Mouse (Mus musculus) hindbrain, embryonic 10.5 days (tissue): ENCODE measurements around the gene Gm10309. TPM values are rescaled to one million over a fixed set of nuclear protein-coding genes. Genes with fewer than 3 reads are reported as not detected.

Experiments used
- DNase-seq: peaks from one replicate; pipeline ENCODE4 v3.0.0-alpha.2; 2017; ENCODE audit warnings: low spot score
- H3K27ac ChIP-seq: fragments of 300-500 bp; sonication (generic); 2 replicates; pipeline ENCODE4 v1.5.1; 2016; ENCODE audit warnings: mild to moderate bottlenecking, moderate library complexity
- H3K27me3 ChIP-seq: fragments of 300-500 bp; sonication (generic); 2 replicates; pipeline ENCODE4 v1.6.1; 2016; ENCODE audit warnings: mild to moderate bottlenecking; ENCODE audit not compliant: poor library complexity, insufficient read depth, severe bottlenecking
- H3K36me3 ChIP-seq: fragments of 300-500 bp; sonication (generic); 2 replicates; pipeline ENCODE4 v1.6.1; 2016; ENCODE audit warnings: mild to moderate bottlenecking, moderate library complexity
- H3K4me1 ChIP-seq: fragments of 300-500 bp; sonication (generic); replicated peaks from 2 replicates; pipeline ENCODE4 v1.6.1; 2016; ENCODE audit warnings: mild to moderate bottlenecking
- H3K4me3 ChIP-seq: fragments of 300-500 bp; sonication (generic); 2 replicates; pipeline ENCODE4 v1.5.1; 2016; ENCODE audit warnings: mild to moderate bottlenecking, moderate library complexity
- H3K9me3 ChIP-seq: fragments of 300-500 bp; sonication (generic); 2 replicates; pipeline ENCODE4 v1.6.1; 2016; ENCODE audit warnings: mild to moderate bottlenecking, moderate library complexity
- WGBS: fragments of 180-500 bp; shearing (Covaris S2); methylation state at CpG from one replicate; pipeline ENCODE4 v1.1.7; 2016; 5-methylcytosine and 5-hydroxymethylcytosine counted together
- polyA plus RNA-seq: library from polyadenylated mRNA; unstranded; fragments of >200 nt; fragmentation: Nextera tagmentation; extraction: Ambion mirVana; gene quantifications from 2 replicates; pipeline ENCODE4 v1.2.1, GENCODE M21; 2016

The Gm10309 gene
- polyA plus RNA-seq: 0.14 and 0.36 TPM in 2 replicates

DNA sequence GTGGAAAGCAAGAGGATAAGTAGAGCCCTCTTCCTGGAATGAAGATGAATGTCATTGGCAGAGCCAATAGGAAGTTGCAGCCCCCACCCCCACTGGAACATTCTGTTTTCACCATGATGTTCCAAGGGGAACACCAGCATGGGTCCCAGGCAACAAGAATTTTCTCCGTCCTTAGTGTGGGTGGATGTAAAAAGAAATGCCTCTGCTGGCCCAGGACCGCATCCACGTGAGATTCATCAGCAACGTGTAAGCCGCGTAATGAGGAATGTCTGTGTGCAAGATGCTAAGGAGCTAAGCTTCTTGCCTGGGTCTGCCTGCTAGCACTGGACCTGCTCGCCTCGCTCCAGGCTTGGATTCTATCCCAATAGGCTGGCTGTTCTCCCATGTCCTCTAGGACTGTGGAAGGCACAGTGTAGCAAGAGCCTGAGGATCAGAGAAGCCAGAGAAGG lies at the start of gene Gm10309:
Gm10309 (minus strand) TSS at position 50 of the 449 bp plus-strand sequence.
- Histone ChIP-seq H3K36me3 (no peaks in the 10 kb centered on the region), H3K27ac (no peak within 1 kb of the TSS), H3K4me1 (peaks cover 11% of the 10 kb centered on the region; the same call in 1 of the 2 replicates), H3K4me3 (no peak within 1 kb of the TSS), H3K27me3 (no peaks in the 10 kb centered on the region), H3K9me3 (no peaks in the 10 kb centered on the region)
- 91% methylated on average over 8 of the region's 8 CpGs for WGBS
- no peak for DNase-seq

DNA sequence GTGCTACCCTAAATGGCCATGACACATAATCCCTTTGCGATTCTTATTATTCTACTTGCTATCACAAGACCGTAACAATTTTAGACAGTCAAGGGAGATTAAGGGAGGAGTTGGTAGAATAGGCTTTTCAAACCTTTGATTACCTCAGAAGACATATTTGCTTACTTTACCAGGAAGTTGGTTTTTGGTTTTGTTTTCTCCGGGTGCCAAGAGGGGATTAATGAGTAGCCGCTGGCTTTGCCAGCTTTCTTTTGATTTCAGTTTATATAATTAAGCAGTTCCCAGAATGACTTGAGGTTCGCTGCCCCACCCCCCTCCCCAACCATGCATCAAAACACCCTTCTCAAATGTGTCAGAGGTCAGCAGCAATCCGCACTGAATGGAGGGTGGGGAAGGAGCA lies 47.0 kb upstream of the Gm10309 start:
- Histone ChIP-seq H3K4me3 (no peak overlapping the region), H3K27me3 (no peaks in the 10 kb centered on the region), H3K4me1 (0 out of 2 replicates have a peak, but pooled peaks cover 3% of the 10 kb centered on the region), H3K27ac (no peak overlapping the region), H3K36me3 (no peaks in the 10 kb centered on the region), H3K9me3 (no peaks in the 10 kb centered on the region)
- WGBS: 87% methylated on average over 6 of the region's 6 CpGs
- DNase-seq: no peak

DNA sequence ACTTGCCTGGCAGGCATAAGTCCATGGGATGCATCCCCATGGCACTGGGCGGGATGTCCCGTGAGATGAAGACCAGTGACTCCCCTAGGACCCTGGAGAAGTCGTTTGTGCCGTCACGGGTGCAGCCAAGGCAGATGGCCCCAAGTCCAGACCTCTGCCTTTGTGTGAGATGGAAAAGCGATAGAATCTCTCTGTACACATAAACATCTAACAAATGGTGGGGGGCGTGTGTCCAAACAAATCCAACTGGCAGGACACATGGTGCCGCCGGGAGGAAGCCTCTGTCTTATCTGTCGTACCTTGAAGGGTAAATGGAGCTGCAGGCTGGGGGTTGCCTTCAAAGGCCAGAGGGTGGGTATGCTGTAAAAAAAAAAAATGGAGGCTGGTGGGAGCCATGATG lies 46.5 kb upstream of the Gm10309 start:
- no peak overlapping the region for H3K27ac ChIP-seq
- H3K4me1 ChIP-seq: 0 out of 2 replicates have a peak, but pooled peaks cover 3% of the 10 kb centered on the region
- H3K36me3 ChIP-seq: no peaks in the 10 kb centered on the region
- 88% methylated on average over 10 of the region's 10 CpGs for WGBS
- no peak overlapping the region for H3K4me3 ChIP-seq
- H3K9me3 ChIP-seq: no peaks in the 10 kb centered on the region
- H3K27me3 ChIP-seq: no peaks in the 10 kb centered on the region
- DNase-seq: no peak

DNA sequence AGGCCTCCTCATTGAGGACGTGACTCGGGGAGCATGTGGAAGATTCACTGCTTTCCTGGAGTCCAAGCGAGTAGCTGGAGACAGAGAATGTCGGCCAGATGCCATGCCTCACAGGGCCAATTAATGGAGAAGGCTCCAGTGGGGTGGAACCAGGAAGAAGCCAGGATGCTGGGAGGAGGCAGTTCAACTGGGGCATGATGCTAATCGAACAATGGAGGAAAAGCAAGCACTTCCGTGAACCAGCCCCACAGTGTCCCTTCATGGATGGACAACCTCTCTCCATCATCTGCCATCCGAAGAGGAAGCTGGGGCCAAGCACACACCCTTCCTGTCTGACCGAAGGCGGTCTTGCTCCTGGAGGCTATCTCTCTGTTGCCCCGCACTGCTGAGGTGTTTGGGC lies 44.1 kb upstream of the Gm10309 start:
- Histone ChIP-seq H3K4me1 (peaks cover 10% of the 10 kb centered on the region; the same call in 1 of the 2 replicates), H3K27me3 (no peaks in the 10 kb centered on the region), H3K36me3 (no peaks in the 10 kb centered on the region), H3K27ac (no peak overlapping the region), H3K4me3 (no peak overlapping the region), H3K9me3 (no peaks in the 10 kb centered on the region)
- no peak for DNase-seq
- WGBS: 92% methylated on average over 10 of the region's 10 CpGs

DNA sequence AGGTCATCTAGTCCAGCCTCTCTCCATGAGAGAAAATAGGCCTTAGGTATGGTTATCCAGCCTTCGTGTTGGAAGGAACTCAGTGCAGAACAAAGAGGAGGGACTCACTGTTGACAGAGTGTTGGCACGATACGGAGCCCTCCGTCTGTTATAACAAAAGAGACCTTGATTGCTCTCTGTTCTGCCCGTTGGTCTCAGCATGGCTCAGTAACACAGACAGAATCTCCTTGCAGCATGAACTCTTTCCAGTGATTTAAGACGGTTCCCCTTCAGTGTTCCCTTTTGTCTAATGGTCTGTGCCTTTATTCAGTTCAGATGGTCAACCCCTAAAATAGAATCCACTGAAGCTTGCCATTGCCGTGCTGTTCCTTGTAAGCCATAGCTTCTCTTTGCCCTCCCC lies 41.5 kb upstream of the Gm10309 start:
- Histone ChIP-seq H3K36me3 (no peaks in the 10 kb centered on the region), H3K4me3 (no peak overlapping the region), H3K9me3 (no peaks in the 10 kb centered on the region), H3K27me3 (no peaks in the 10 kb centered on the region), H3K4me1 (peaks cover 7% of the 10 kb centered on the region; the same call in 1 of the 2 replicates), H3K27ac (no peak overlapping the region)
- DNase-seq: no peak
- 53% methylated on average over 7 of the region's 7 CpGs for WGBS

DNA sequence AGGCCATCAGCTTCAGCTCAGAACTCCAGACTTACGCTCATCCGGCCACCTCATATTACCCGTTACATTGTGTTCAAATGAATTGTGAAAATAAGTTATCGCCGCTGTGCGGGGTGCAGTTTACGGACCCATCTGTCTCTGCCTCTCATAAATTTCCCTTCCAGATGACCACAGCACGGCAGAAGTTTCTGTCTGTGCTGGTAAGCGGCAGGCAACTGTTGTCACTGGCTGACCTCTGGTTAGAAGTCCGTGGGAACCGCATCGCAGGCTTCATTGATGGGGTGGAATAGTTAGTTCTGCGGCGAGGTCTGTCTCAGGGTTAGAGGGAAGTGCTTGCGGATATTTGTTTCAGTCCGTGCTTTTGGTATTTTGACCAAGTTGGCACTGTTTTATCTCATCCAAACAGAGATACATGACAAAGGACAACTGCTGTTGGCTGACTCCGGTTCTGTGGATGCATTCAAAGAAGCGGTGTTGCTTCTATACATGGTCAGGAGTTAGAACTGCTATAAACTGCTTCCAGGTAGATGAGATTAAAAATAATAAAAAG lies 34.9 kb upstream of the Gm10309 start:
- Histone ChIP-seq H3K36me3 (no peaks in the 10 kb centered on the region), H3K27me3 (no peaks in the 10 kb centered on the region), H3K27ac (no peak overlapping the region), H3K4me3 (no peak overlapping the region), H3K9me3 (no peaks in the 10 kb centered on the region), H3K4me1 (peaks cover 5% of the 10 kb centered on the region; the same call in 1 of the 2 replicates)
- 90% methylated on average over 18 of the region's 18 CpGs for WGBS
- no peak for DNase-seq

DNA sequence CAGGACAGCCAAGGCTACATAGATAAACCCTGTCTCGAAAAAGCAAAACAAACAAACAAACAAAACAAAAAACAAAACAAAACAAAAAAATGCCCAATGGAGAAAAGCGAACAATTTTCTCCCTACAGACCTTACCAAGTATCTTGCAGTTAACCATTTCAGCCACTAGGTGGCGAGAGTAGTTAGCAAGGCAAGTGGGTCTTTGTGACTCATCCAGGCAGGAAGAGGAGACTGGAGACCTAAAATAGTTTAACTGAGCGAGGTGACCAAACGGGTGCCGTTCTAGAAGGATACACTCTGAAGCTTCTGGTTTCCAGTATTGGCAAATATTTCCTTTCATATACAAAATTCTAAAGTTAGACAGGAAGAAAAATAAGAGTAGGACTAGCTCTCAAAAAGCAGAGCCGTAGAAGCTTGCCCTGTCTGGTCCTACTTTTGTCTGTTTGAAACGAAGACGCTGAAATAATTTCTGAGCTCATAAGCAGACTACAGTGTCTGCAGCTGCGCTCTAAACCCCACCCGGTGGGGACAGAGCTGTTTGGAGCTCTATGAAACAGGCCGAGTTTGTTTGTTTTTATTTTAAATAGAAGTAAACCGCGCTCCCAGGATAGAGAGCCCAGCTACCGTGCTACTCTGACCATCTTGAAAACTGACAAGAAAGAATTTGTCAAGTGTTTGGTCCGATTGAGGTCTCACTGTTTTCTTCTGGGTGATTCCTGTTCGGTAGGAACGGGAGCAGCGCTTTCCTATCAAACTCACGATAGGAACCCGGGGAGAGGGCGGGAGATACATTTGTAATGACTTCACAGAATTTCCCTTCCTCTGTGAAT lies 31.0 kb upstream of the Gm10309 start:
- 50% methylated on average over 22 of the region's 22 CpGs for WGBS

DNA sequence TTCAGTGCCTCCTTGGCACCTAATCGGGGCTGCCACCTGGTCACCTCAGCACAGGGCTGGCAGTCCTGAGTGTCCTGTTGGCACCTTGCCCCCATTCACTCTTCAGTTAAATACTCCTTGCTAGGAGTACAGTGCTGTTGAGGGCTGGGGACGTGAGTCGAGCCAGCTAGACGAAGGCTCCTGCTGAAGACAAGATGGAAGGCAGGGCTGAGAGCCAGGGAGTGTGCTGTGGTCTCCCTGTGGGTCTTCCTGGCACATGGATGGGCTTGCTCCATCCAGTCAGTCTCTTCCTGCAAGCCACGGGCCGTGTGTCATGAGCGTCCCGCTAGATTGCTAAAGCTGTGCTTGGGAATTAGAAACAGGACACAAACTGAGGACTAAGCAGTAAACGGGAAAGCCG lies 30.1 kb upstream of the Gm10309 start:
- Histone ChIP-seq H3K9me3 (no peaks in the 10 kb centered on the region), H3K27ac (no peak overlapping the region), H3K4me1 (peaks cover 20% of the 10 kb centered on the region), H3K36me3 (no peaks in the 10 kb centered on the region), H3K27me3 (no peaks in the 10 kb centered on the region), H3K4me3 (no peak overlapping the region)
- no peak for DNase-seq
- WGBS: 86% methylated on average over 10 of the region's 10 CpGs

More for the DNA sequence above, 31.0 kb upstream of the Gm10309 start:
- Histone ChIP-seq H3K27me3 (no peaks in the 10 kb centered on the region), H3K9me3 (no peaks in the 10 kb centered on the region), H3K27ac (peak overlapping the region; percentile 66), H3K4me3 (no peak overlapping the region), H3K36me3 (no peaks in the 10 kb centered on the region), H3K4me1 (peaks cover 16% of the 10 kb centered on the region)
- peak; percentile 65 for DNase-seq

DNA sequence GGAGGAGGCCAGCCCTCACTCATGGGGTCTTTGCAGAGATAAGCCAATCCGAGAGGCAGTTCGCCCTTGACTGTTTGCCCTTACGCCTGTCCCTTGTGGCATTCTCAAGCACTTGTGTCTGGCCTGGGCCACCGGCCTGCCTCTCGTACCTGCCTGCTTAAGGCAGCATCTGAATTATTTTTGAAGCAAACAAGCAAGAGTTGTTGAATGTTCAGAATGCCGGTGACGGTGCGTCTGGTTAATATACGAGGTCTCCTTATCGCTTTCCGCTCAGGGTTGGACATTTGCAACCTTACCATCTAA lies 28.5 kb upstream of the Gm10309 start:
- H3K27ac ChIP-seq: no peak overlapping the region
- H3K4me1 ChIP-seq: peaks cover 23% of the 10 kb centered on the region
- H3K4me3 ChIP-seq: no peak overlapping the region
- WGBS: 83% methylated on average over 11 of the region's 11 CpGs
- DNase-seq: no peak
- H3K36me3 ChIP-seq: no peaks in the 10 kb centered on the region
- H3K27me3 ChIP-seq: no peaks in the 10 kb centered on the region
- no peaks in the 10 kb centered on the region for H3K9me3 ChIP-seq

DNA sequence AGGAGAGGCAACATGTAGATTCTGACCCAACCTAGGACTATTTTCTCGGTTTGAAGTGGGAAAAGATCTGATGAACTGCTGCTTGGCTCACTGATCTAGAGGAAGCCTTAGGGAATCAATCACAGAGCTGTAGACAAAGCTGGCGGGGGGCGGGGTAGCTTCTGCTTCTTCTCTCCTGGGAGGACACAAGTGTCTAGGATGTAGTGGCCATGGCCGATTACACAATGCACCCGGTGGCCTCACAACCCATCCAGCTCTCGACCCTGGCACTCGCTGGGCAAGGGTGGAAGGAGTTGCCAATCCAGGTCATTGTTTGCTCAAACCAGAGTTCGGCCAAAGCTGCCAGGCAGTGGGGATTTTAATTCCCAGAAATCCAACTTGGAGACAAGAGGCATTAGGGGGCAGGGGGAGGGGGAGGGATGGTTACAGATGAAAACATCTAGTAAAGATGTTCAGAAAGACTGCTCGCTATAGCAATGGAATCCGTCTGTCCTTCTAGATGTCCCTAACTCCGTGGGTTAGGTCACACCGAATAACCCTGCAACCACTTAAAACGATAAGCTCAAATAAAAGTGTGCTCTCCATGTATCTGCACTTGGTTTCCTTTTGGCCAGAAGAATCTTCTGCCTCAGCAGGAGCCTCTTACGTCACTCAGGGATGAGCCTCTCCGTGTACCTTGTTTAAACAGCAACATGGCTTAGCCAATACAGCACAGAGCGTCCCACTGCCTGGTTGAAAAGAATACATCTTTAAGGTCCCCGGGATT lies 27.9 kb upstream of the Gm10309 start:
- H3K27ac ChIP-seq: peak overlapping the region; percentile 9; the same call in 1 of the 2 replicates
- DNase-seq: no peak
- H3K27me3 ChIP-seq: no peaks in the 10 kb centered on the region
- H3K4me3 ChIP-seq: no peak overlapping the region
- peaks cover 23% of the 10 kb centered on the region for H3K4me1 ChIP-seq
- WGBS: 75% methylated on average over 17 of the region's 17 CpGs
- no peaks in the 10 kb centered on the region for H3K9me3 ChIP-seq
- H3K36me3 ChIP-seq: no peaks in the 10 kb centered on the region

DNA sequence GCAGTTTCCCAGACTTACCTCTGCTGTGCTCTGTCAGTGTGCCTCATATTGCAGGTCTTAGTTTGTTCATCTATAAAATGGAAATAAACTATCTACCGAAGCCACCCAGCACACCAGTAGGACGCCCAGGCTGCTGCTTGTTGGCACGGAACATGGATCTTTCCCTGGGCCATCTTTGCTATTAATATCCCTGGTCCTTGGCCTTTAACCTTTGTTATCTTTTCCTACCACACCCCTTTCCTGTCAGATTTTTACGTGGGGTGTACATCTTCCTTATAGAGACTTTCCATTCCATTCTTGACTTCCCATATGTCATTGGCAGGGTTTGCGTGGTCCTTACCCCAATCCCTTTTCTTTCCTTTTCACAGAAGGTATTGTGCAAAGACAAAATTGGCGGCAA lies 26.2 kb upstream of the Gm10309 start:
- no peak for DNase-seq
- 86% methylated on average over 6 of the region's 6 CpGs for WGBS
- no peak overlapping the region for H3K27ac ChIP-seq
- no peaks in the 10 kb centered on the region for H3K27me3 ChIP-seq
- H3K4me1 ChIP-seq: peaks cover 19% of the 10 kb centered on the region
- no peaks in the 10 kb centered on the region for H3K36me3 ChIP-seq
- H3K9me3 ChIP-seq: no peaks in the 10 kb centered on the region
- no peak overlapping the region for H3K4me3 ChIP-seq

DNA sequence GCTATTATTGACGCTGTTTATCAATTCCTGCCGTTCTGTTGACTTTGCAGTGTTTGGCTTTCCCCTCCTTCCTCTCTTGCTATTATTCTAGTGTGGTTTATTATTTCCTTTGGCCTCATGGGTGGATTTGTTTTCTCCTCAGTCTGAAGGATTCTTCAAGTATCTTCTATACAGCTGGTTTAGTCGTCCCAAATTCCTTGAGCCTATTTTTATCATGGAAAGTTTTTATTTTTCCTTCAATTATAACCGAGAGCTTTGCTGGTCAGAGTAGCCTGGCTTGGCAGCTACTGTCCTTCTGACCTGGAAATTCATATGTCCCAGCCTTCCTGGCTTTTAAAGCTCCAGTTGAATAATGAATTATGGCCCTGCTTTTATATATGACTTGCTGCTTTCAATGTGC lies 24.4 kb upstream of the Gm10309 start:
- no peaks in the 10 kb centered on the region for H3K9me3 ChIP-seq
- 84% methylated on average over 4 of the region's 4 CpGs for WGBS
- no peak overlapping the region for H3K4me3 ChIP-seq
- no peaks in the 10 kb centered on the region for H3K27me3 ChIP-seq
- H3K4me1 ChIP-seq: peaks cover 19% of the 10 kb centered on the region
- DNase-seq: no peak
- no peak overlapping the region for H3K27ac ChIP-seq
- H3K36me3 ChIP-seq: no peaks in the 10 kb centered on the region

DNA sequence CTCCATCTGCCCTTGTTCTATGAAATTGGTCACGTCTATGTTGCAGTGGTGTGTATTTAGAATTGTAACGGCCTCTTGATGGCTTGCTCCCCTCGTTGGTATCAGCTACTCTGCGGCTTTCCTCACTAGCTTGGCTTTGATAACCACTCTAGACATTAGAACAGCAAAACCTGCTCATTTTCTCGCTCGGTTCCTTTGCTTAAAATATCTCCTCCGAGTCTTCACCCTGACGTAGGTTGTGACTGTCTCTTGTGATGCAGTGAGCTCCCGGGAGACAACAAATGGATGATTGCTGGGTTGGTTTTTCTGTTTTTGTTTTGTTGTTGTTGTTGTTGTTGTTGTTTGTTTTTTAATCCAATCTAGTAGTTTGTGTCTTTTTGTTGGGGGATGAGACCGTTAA lies 24.0 kb upstream of the Gm10309 start:
- no peak overlapping the region for H3K27ac ChIP-seq
- H3K9me3 ChIP-seq: no peaks in the 10 kb centered on the region
- 88% methylated on average over 10 of the region's 10 CpGs for WGBS
- DNase-seq: no peak
- H3K36me3 ChIP-seq: no peaks in the 10 kb centered on the region
- no peak overlapping the region for H3K4me3 ChIP-seq
- H3K27me3 ChIP-seq: no peaks in the 10 kb centered on the region
- H3K4me1 ChIP-seq: peaks cover 19% of the 10 kb centered on the region
